Mouse (Mus musculus) forebrain, embryonic 12.5 days (tissue): ENCODE results near the gene Ckap2l. TPM values are rescaled to one million over a fixed set of nuclear protein-coding genes. Genes with fewer than 3 reads are reported as not detected.

Experiments
- ATAC-seq: fragments of 200-750 bp; cut with Nextera tagmentation; 2 replicates; pipeline ENCODE4 v1.8.0; 2017; ENCODE audit warnings: moderate TSS enrichment; ENCODE audit not compliant: low FRiP score
- H3K27ac ChIP-seq: fragments of 300-500 bp; sonication (generic); 2 replicates; pipeline ENCODE4 v1.5.1; 2016; ENCODE audit warnings: mild to moderate bottlenecking
- H3K27me3 ChIP-seq: fragments of 300-500 bp; sonication (generic); 2 replicates; pipeline ENCODE4 v1.6.1; 2016; ENCODE audit warnings: mild to moderate bottlenecking
- H3K36me3 ChIP-seq: fragments of 300-500 bp; sonication (generic); replicated peaks from 2 replicates; pipeline ENCODE4 v1.6.1; 2016; ENCODE audit warnings: mild to moderate bottlenecking
- H3K4me1 ChIP-seq: fragments of 300-500 bp; sonication (generic); 2 replicates; pipeline ENCODE4 v1.6.1; 2016
- H3K4me2 ChIP-seq: fragments of 300-500 bp; sonication (generic); 2 replicates; pipeline ENCODE4 v1.6.1; 2016; ENCODE audit warnings: mild to moderate bottlenecking, moderate library complexity
- H3K4me3 ChIP-seq: fragments of 300-500 bp; sonication (generic); replicated peaks from 2 replicates; pipeline ENCODE4 v1.5.1; 2016; ENCODE audit warnings: mild to moderate bottlenecking
- H3K9ac ChIP-seq: fragments of 300-500 bp; sonication (generic); 2 replicates; pipeline ENCODE4 v1.6.1; 2016; ENCODE audit warnings: mild to moderate bottlenecking
- H3K9me3 ChIP-seq: fragments of 300-500 bp; sonication (generic); 2 replicates; pipeline ENCODE4 v1.6.1; 2016
- WGBS: fragments of 180-500 bp; shearing (Covaris S2); methylation state at CpG from one replicate; pipeline ENCODE4 v1.1.7; 2016; 5-methylcytosine and 5-hydroxymethylcytosine counted together
- polyA plus RNA-seq: library from polyadenylated mRNA; unstranded; fragments of >200 nt; fragmentation: Nextera tagmentation; extraction: Ambion mirVana; gene quantifications from 2 replicates; pipeline ENCODE4 v1.2.1, GENCODE M21; 2016

Ckap2l gene
- polyA plus RNA-seq, 1 experiment from 2014 or later = 60.1 TPM

DNA sequence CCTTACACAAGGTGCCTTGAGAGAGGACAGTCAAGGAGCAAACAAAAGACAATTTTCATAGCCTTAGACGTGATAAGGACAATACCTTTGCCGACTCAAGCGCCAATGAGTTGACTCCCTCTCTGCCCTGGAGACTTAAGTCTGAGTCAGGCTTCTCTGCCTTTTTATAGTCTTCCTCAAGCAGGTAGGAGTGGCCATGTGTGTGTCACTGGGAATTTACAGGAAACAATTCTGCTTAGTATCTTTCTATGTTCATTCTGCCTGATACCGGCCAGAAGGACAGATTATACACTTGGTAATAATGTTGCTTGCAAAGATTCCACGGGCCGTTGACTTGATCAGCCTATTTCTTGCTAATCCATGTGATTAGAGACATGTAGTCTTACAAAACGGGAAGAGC, 12.8 kb upstream of the Ckap2l start, which contains the start of gene Il1a:
Gene Il1a (minus strand): TSS at position 137 of the 400 bp plus-strand sequence.
- H3K27ac ChIP-seq = no peak within 1 kb of the TSS
- ATAC-seq = no peak

DNA sequence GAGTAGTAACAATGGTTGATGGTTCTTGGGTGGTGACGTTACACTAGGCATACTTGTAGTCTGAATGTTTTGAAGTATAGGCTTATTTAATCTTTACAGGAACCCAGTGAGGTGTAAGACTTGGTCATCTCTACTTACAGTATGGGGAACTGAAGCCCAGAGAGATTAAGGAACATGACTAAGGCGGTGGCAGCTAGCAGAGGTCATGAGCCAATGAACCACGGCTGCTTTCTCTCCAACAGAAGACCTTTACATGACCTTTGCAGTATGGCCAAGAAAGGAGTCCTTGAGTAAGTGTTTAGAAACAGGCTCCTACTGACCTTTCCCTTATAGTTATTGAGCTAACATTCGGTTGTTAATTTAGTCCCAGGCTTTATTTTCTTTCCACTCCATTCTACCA, 9.0 kb upstream of the Ckap2l start:
- 85% methylated on average over 4 of the region's 4 CpGs for WGBS
- H3K9ac ChIP-seq = no peak overlapping the region
- H3K4me3 ChIP-seq = no peak overlapping the region
- no peaks in the 10 kb centered on the region for H3K9me3 ChIP-seq
- H3K27me3 ChIP-seq = no peaks in the 10 kb centered on the region
- no peaks in the 10 kb centered on the region for H3K4me1 ChIP-seq
- ATAC-seq = no peak
- H3K27ac ChIP-seq = no peak overlapping the region
- H3K4me2 ChIP-seq = no peak overlapping the region
- H3K36me3 ChIP-seq = no peaks in the 10 kb centered on the region

More for the DNA sequence above, 12.8 kb upstream of the Ckap2l start, which contains the start of gene Il1a:
- Histone ChIP-seq H3K9ac (no peak within 1 kb of the TSS), H3K36me3 (no peaks in the 10 kb centered on the region), H3K9me3 (no peaks in the 10 kb centered on the region), H3K4me1 (no peaks in the 10 kb centered on the region), H3K4me2 (no peak within 1 kb of the TSS), H3K4me3 (no peak within 1 kb of the TSS), H3K27me3 (no peaks in the 10 kb centered on the region)
- 87% methylated on average over 7 of the region's 7 CpGs for WGBS

DNA sequence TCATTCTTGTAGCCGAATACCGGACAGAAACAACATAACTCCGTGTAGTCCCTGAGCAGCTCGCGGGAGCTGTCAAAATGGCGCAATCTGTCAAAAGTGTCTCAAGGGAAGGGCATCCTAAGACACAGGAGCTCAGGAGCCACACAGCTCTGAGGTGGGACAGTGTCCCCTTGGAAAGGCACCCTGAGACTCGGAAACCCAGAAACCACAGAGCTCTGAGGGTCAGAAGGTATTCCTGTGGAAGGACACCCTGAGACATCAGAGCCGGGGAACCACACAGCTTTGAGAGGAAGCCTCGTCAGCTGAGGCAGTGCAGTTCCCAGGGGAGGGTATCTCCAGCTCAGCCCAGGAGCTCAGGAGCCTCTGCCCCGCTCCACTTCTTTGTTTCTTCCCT, 574 bp upstream of the Ckap2l start:
- Histone ChIP-seq H3K9me3 (no peaks in the 10 kb centered on the region), H3K4me3 (peak overlapping the region; percentile 86), H3K9ac (peak overlapping the region; percentile 77), H3K27me3 (no peaks in the 10 kb centered on the region), H3K36me3 (no peaks in the 10 kb centered on the region; the same call in none of the 2 replicates), H3K4me1 (peaks cover 21% of the 10 kb centered on the region), H3K4me2 (peak overlapping the region; percentile 80), H3K27ac (peak overlapping the region; percentile 94)
- peak; percentile 67 for ATAC-seq
- 2% methylated on average over 10 of the region's 10 CpGs for WGBS

DNA sequence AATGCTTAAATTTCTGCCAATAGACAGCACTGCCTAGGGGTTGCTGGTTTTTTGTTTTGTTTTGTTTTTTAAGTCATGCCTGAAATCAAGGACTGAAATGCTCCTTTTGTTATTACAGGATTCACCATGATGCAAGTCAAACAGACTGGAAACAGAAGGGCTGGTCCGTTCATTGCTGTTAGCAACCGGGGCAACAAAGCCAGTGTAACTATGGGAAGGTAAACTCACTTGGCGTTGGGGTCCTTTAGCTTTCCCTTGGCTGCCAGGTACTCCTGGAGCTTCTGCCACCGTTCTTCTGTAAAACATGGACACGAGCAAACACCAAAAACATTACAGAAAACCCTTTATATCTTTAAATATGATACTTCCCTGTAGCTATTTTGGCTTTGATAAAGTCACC, 926 bp downstream of the Ckap2l start:
- H3K36me3 ChIP-seq = peaks cover 3% of the 10 kb centered on the region
- H3K9ac ChIP-seq = peak overlapping the region; percentile 78
- H3K9me3 ChIP-seq = no peaks in the 10 kb centered on the region
- H3K4me1 ChIP-seq = peaks cover 21% of the 10 kb centered on the region
- no peaks in the 10 kb centered on the region for H3K27me3 ChIP-seq
- peak overlapping the region; percentile 69 for H3K4me2 ChIP-seq
- 60% methylated on average over 5 of the region's 5 CpGs for WGBS
- no peak overlapping the region for H3K27ac ChIP-seq
- no peak for ATAC-seq
- H3K4me3 ChIP-seq = peak overlapping the region; percentile 86

DNA sequence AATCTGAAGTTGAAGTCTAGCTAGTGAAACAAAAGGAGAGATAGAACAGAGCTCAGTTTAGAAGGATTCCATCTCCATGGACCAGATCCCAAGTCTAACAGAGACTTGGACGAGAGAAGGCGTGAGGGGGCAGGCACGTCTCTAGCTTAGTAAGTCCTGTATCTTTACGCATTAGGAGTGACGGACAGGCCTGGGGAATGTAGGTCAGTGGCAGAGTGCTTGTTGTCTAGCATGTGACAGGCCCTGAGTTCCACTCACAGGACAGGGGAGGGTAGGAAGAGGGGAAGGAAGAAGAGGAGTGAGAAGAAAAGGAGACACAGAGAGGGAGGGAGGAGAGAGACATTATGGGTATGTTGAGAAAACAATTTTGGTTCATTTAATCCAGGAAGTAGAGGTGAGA, 1.9 kb downstream of the Ckap2l start:
- Histone ChIP-seq H3K4me2 (peak overlapping the region; percentile 69; the same call in 1 of the 2 replicates), H3K4me1 (peaks cover 21% of the 10 kb centered on the region)
- 93% methylated on average over 5 of the region's 5 CpGs for WGBS

DNA sequence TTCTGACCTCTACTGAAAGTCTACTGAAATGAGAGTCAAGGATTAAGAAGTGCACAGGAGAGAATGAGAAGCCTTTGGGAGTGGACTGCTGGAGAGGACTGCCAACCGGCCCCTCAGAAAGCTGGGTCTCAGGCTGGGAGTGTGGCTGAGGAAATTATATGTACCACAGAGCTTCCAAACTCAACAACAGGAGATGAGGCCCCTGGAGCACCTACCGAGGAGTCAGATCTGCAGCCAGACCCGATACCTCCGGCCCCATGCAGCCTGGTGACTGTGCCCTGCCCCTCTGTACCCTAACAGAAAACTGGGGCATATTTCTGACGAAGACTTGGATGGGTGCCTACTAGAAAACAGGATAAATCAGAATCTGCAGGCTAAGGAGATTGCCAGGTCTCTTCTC, 23.2 kb downstream of the Ckap2l start:
- WGBS = 95% methylated on average over 5 of the region's 5 CpGs

More for the DNA sequence above, 1.9 kb downstream of the Ckap2l start:
- Histone ChIP-seq H3K27me3 (no peaks in the 10 kb centered on the region), H3K27ac (no peak overlapping the region), H3K36me3 (peaks cover 9% of the 10 kb centered on the region), H3K4me3 (no peak overlapping the region), H3K9ac (no peak overlapping the region), H3K9me3 (no peaks in the 10 kb centered on the region)
- ATAC-seq = no peak

DNA sequence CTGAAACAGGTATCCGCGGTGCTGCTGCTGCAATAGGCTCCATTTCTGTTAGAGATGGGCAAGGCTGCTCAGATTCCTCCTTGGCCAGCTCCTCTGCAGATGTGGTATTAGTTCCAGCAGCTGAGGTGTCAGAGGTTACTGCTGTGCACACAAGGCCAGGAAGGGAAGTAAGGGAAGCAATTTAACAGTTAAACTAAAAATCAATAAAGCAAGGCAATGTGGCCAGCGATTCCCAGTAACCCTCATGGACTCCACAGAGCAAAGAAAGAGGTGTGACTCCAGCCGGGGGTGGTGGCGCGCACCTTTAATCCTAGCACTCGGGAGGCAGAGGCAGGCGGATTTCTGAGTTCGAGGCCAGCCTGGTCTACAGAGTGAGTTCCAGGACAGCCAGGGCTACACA, 26.4 kb downstream of the Ckap2l start:
- no peak overlapping the region for H3K4me3 ChIP-seq
- H3K36me3 ChIP-seq = peaks cover 87% of the 10 kb centered on the region
- H3K4me2 ChIP-seq = no peak overlapping the region
- H3K27ac ChIP-seq = no peak overlapping the region
- ATAC-seq = no peak
- H3K9ac ChIP-seq = no peak overlapping the region
- 90% methylated on average over 9 of the region's 9 CpGs for WGBS
- H3K27me3 ChIP-seq = no peaks in the 10 kb centered on the region
- H3K4me1 ChIP-seq = no peaks in the 10 kb centered on the region
- 0 out of 2 replicates have a peak, but pooled peaks cover 8% of the 10 kb centered on the region for H3K9me3 ChIP-seq

More for the DNA sequence above, 23.2 kb downstream of the Ckap2l start:
- H3K4me2 ChIP-seq = no peak overlapping the region
- H3K9ac ChIP-seq = no peak overlapping the region
- H3K4me3 ChIP-seq = no peak overlapping the region
- H3K27me3 ChIP-seq = no peaks in the 10 kb centered on the region
- H3K4me1 ChIP-seq = no peaks in the 10 kb centered on the region
- no peaks in the 10 kb centered on the region for H3K9me3 ChIP-seq
- peaks cover 70% of the 10 kb centered on the region for H3K36me3 ChIP-seq
- H3K27ac ChIP-seq = no peak overlapping the region
- no peak for ATAC-seq

DNA sequence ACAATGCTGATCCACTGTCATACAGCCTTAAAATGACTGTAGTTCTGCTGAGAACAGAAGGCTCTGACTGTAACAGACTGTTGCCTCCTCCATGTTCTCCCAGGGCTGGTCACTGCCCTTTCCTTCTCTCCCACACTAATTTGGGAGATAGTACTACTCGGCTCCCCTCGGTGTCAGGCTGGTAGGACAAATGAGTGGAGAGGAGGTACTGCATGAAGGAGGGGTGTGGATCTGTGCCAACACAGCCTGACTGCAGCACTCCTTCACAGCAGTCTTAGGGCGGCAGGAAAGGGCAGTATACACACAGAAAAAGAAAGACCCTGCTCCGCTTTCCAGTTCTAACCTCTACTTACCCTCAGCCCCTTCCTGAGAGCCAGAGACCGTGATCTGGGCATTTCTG, 27.0 kb downstream of the Ckap2l start:
- Histone ChIP-seq H3K9ac (no peak overlapping the region), H3K36me3 (peaks cover 82% of the 10 kb centered on the region)
- ATAC-seq = no peak

DNA sequence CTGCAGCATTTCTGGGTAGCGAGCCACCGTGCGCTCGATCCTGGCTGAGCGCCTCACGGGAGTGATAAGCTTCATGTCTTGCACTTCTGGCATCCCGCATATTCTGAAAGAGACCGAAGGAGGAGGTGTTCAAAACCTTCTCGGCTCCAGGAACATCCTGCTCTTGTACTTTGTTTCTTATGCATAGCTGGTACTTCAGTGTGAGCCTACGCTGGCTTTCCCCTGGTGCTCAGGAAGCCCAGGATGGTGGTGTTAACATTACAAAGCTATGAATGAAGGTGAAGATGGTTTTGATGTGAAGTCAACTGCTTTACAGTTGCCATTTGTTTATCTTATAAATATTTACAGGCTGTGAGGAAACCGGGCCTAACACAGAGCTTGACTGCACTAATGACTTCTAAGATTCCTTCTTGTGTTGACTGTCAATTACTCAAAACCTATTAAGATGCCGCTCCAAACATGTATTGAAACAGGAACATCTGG, 27.8 kb downstream of the Ckap2l start:
- Histone ChIP-seq H3K9ac (no peak overlapping the region), H3K4me3 (no peak overlapping the region), H3K36me3 (peaks cover 77% of the 10 kb centered on the region), H3K4me2 (no peak overlapping the region), H3K4me1 (no peaks in the 10 kb centered on the region), H3K27me3 (no peaks in the 10 kb centered on the region), H3K9me3 (0 out of 2 replicates have a peak, but pooled peaks cover 8% of the 10 kb centered on the region), H3K27ac (no peak overlapping the region)
- WGBS = 94% methylated on average over 12 of the region's 12 CpGs
- no peak for ATAC-seq

More for the DNA sequence above, 27.0 kb downstream of the Ckap2l start:
- H3K4me1 ChIP-seq = no peaks in the 10 kb centered on the region
- H3K9me3 ChIP-seq = 0 out of 2 replicates have a peak, but pooled peaks cover 8% of the 10 kb centered on the region
- 93% methylated on average over 5 of the region's 5 CpGs for WGBS
- no peak overlapping the region for H3K4me3 ChIP-seq
- H3K4me2 ChIP-seq = no peak overlapping the region
- H3K27ac ChIP-seq = no peak overlapping the region
- no peaks in the 10 kb centered on the region for H3K27me3 ChIP-seq

DNA sequence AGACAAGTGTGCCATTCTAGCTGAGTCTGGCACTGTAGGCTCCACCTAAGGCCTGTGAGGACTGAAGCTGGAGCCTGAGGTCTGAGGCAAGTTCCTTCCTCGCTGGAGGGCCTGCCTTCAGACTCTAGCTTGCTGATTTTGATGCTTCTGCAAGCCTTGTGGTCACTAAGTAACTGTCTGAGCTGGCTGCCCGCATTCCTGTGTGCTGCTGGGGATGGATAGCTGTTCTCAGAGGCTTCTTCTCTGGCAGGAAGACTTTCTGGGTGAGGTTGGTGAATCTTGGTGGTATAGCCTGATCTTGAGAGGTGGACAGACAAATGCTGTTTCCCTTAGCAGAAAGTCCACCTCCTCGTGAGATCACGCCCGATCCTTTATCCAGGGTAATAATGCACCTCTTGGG, 29.3 kb downstream of the Ckap2l start:
- ATAC-seq = no peak
- Histone ChIP-seq H3K27me3 (no peaks in the 10 kb centered on the region), H3K36me3 (peaks cover 63% of the 10 kb centered on the region), H3K27ac (no peak overlapping the region), H3K9ac (no peak overlapping the region), H3K4me3 (no peak overlapping the region), H3K9me3 (0 out of 2 replicates have a peak, but pooled peaks cover 8% of the 10 kb centered on the region), H3K4me2 (no peak overlapping the region), H3K4me1 (no peaks in the 10 kb centered on the region)
- WGBS = 98% methylated on average over 5 of the region's 5 CpGs

DNA sequence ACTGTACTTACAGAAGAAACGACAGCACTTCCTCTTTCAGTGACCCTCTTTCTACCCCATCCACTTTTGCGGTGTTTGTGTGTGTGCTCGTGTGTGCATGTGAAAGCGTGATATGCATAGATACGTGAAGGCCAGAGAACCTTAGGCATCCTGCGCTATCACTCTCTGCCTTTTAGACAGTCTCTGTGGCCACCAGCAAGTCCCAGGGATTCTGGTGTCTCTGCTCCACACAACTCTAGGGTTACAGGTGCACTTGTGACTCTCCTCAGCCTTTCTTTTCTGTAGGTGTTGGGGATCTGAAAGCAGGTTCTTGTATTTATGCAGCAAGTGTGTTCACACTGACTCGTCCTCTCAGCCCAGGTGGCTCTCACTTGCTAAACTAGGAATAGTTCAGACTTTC, 31.7 kb downstream of the Ckap2l start:
- peaks cover 44% of the 10 kb centered on the region for H3K36me3 ChIP-seq
- 93% methylated on average over 7 of the region's 7 CpGs for WGBS
- H3K9ac ChIP-seq = no peak overlapping the region
- no peak overlapping the region for H3K4me3 ChIP-seq
- H3K4me2 ChIP-seq = no peak overlapping the region
- H3K27me3 ChIP-seq = no peaks in the 10 kb centered on the region
- H3K4me1 ChIP-seq = no peaks in the 10 kb centered on the region
- ATAC-seq = no peak
- H3K9me3 ChIP-seq = 0 out of 2 replicates have a peak, but pooled peaks cover 8% of the 10 kb centered on the region
- H3K27ac ChIP-seq = no peak overlapping the region

DNA sequence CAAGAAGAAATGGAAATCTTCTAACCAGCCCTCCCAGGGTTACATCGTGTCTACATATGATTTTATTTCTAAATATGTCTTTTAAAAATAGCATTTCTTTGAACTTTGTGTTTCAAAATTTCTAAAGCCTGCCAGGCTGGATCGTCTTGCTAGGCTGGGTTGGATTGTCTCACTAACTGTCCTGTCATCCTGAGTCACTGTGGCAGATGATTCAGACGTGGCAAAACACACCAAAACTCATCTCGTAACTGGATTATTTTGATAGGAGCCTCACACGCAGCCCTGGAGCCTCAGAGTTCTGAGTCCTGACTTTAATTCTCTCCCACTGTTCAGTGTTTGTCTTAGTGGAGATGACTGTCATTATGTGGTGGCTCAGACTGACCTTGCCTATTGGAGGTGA, 33.9 kb downstream of the Ckap2l start:
- Histone ChIP-seq H3K9me3 (0 out of 2 replicates have a peak, but pooled peaks cover 8% of the 10 kb centered on the region), H3K4me1 (peaks cover 4% of the 10 kb centered on the region), H3K4me3 (no peak overlapping the region), H3K27me3 (0 out of 2 replicates have a peak, but pooled peaks cover 4% of the 10 kb centered on the region), H3K4me2 (no peak overlapping the region), H3K36me3 (peaks cover 22% of the 10 kb centered on the region), H3K9ac (no peak overlapping the region), H3K27ac (no peak overlapping the region)
- ATAC-seq = no peak
- 80% methylated on average over 5 of the region's 5 CpGs for WGBS

DNA sequence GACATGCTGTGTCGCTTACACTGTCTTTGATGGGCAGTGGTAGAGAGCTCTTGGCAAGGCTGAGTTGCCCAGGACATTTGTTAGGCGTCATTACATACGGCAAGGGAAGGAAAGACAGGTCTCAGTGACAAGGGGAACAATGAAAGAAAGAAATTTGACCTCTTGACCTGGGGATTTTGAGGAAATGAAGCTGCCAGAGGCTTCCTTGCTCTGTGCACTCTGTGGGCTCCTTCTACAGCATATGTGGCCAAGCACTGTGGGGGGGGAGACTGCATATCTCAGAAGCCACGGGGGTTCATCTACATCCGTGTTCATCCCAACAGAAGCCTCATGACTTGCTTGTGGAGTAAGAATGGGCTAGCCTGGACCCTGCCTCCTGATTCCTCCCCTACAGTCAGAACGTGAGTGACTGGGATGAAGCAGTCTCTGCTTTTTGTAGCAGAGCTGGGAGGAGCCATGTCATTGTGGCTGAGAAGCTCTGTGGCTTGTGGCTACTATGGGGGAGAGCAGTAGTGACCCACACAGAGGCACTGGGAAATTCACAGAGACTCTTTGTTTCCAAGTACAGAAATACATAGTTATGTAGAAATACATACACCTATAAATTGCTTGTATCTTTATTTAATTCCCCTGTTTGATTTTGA, 35.7 kb downstream of the Ckap2l start:
- Histone ChIP-seq H3K36me3 (peaks cover 4% of the 10 kb centered on the region; the same call in 1 of the 2 replicates), H3K9me3 (0 out of 2 replicates have a peak, but pooled peaks cover under 1% of the 10 kb centered on the region), H3K4me3 (no peak overlapping the region), H3K27ac (no peak overlapping the region), H3K27me3 (0 out of 2 replicates have a peak, but pooled peaks cover 4% of the 10 kb centered on the region), H3K4me2 (no peak overlapping the region), H3K4me1 (peaks cover 4% of the 10 kb centered on the region), H3K9ac (no peak overlapping the region)
- no peak for ATAC-seq
- 48% methylated on average over 6 of the region's 6 CpGs for WGBS
